Mouse (Mus musculus): Measurements from ENCODE around the gene Olfr497.

Olfr497 gene

GRCm38 (mm10) chr7:108420121-108420520, at the start of gene Olfr497:
Gene Olfr497 (plus strand): TSS chr7:108420421.
- no peak for DNase-seq

GRCm38 (mm10) chr7:108392867-108393266, 27.4 kb upstream of the Olfr497 start, which contains the start of gene Olfr495:
Gene Olfr495 (plus strand): TSS chr7:108393167.
- DNase-seq, result no peak

DNA sequence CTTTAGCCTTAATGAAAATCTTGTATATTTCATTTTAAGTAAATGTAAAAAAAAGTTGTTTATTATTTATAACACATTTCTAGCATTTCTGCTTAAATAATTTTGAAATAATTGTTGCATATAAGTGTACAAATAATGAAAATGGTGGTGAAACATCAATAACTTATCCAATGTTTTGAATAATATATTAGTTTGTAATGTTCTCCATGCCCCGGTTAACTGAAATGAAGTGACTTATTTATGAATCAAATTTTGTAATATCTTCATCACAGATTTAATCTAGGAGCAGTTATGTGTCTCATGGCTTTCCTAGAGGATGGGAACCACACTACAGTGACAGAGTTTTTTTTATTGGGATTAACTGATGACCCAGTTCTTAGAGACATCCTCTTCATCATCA, 44.8 kb downstream of the Olfr497 start, which contains the start of gene Olfr498:
Gene Olfr498 (plus strand): TSS at position 301 of the 400 bp plus-strand sequence.
- DNase-seq, result no peak

All from kidney, postnatal 25 days (tissue).